Mouse (Mus musculus) forebrain, embryonic 13.5 days (tissue): ENCODE data around the gene Adgrl2. TPM values are rescaled to one million over a fixed set of nuclear protein-coding genes. Genes with fewer than 3 reads are reported as not detected.
A peak's percentile ranks its signal among the peaks of the same experiment; 100 is the strongest.

Source experiments
- ATAC-seq: fragments of 200-750 bp; cut with Nextera tagmentation; 2 replicates; pipeline ENCODE4 v1.8.0; 2017
- H3K27ac ChIP-seq: fragments of 300-500 bp; sonication (generic); 2 replicates; pipeline ENCODE4 v1.5.1; 2015; ENCODE audit warnings: inconsistent platforms, mild to moderate bottlenecking, moderate library complexity
- H3K27me3 ChIP-seq: fragments of 300-500 bp; sonication (generic); 2 replicates; pipeline ENCODE4 v1.6.1; 2015; ENCODE audit warnings: mild to moderate bottlenecking, inconsistent platforms
- H3K36me3 ChIP-seq: fragments of 300-500 bp; sonication (generic); 2 replicates; pipeline ENCODE4 v1.6.1; 2015; ENCODE audit warnings: mild to moderate bottlenecking, inconsistent platforms; ENCODE audit not compliant: poor library complexity, severe bottlenecking
- H3K4me1 ChIP-seq: fragments of 300-500 bp; sonication (generic); 2 replicates; pipeline ENCODE4 v1.6.1; 2015; ENCODE audit warnings: inconsistent platforms
- H3K4me2 ChIP-seq: fragments of 300-500 bp; sonication (generic); 2 replicates; pipeline ENCODE4 v1.6.1; 2015; ENCODE audit warnings: inconsistent platforms, mild to moderate bottlenecking, moderate library complexity
- H3K4me3 ChIP-seq: fragments of 300-500 bp; sonication (generic); 2 replicates; pipeline ENCODE4 v1.5.1; 2015; ENCODE audit warnings: mild to moderate bottlenecking, inconsistent platforms
- H3K9ac ChIP-seq: fragments of 300-500 bp; sonication (generic); 2 replicates; pipeline ENCODE4 v1.6.1; 2015; ENCODE audit warnings: mild to moderate bottlenecking, inconsistent platforms
- H3K9me3 ChIP-seq: fragments of 300-500 bp; sonication (generic); replicated peaks from 2 replicates; pipeline ENCODE4 v1.6.1; 2016; ENCODE audit warnings: inconsistent platforms
- WGBS: fragments of 180-500 bp; shearing (Covaris S2); methylation state at CpG from one replicate; pipeline ENCODE4 v1.1.7; 2015; 5-methylcytosine and 5-hydroxymethylcytosine counted together
- polyA plus RNA-seq: library from polyadenylated mRNA; unstranded; fragments of >200 nt; fragmentation: Nextera tagmentation; extraction: Ambion mirVana; gene quantifications from 2 replicates; pipeline ENCODE4 v1.2.1, GENCODE M21; 2015

Adgrl2 gene
- polyA plus RNA-seq, 1 experiment from 2014 or later: 70.1 TPM

DNA sequence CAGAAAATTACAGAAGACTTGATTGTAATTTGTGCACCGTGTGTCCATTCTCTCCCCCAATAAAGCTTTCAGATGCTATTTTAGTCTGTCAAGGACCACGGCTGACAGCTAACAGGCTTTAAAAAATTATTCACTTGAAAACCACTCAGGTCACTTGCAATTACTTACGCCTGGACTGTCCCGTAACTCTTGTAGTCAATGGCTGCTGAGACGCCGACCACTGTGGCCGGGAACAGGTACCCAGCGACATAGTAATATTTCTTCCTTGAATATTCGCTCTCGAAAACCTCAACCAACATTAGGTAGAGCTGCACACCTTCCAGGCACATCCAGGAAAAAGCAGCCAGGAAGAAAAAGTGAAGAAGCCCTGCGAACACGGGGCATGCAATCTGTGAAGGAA is 155.2 kb downstream of the Adgrl2 start:
- Histone ChIP-seq H3K27ac (no peak overlapping the region), H3K4me1 (peaks cover 29% of the 10 kb centered on the region), H3K4me3 (no peak overlapping the region), H3K9ac (no peak overlapping the region), H3K36me3 (peaks cover 51% of the 10 kb centered on the region), H3K4me2 (no peak overlapping the region), H3K27me3 (no peaks in the 10 kb centered on the region), H3K9me3 (no peaks in the 10 kb centered on the region)
- ATAC-seq: no peak
- WGBS: 81% methylated on average over 12 of the region's 12 CpGs

DNA sequence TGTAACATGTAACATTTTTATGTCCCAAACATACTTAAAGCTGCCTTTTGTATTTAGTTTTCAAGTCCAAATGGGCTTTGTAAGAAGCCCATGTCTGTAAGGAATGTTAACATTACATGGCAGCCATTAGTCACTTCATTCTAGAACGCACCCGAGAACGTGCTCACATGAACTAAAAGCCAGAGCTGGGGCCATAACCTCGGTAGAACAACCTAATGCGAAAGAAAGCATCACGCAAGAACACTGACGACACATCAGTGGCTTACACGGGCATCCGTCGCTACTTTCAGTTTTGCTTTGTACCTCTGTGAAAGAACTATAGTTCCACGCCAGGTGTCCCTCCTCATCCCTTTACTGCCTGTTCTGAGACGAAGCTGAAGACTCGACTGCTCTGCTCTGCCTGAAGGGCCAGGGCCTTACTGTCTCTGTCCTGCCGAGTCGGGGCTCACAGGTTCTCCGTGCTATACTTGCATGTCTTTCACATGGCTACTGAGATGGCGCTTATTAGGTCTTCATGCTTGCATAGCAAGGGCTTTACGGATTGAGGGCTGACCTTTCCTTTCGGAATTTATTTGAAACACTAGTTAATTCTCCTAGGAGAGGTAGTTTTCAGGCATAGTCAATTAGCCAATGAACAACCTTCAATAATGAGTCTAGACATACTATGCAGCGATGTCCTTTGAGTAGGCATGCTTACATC is 157.1 kb downstream of the Adgrl2 start:
- 93% methylated on average over 20 of the region's 20 CpGs for WGBS
- H3K4me1 ChIP-seq: peaks cover 10% of the 10 kb centered on the region
- no peaks in the 10 kb centered on the region for H3K9me3 ChIP-seq
- no peak for ATAC-seq
- H3K27ac ChIP-seq: no peak overlapping the region
- peaks cover 54% of the 10 kb centered on the region for H3K36me3 ChIP-seq
- no peak overlapping the region for H3K9ac ChIP-seq
- no peak overlapping the region for H3K4me3 ChIP-seq
- H3K4me2 ChIP-seq: no peak overlapping the region
- no peaks in the 10 kb centered on the region for H3K27me3 ChIP-seq

DNA sequence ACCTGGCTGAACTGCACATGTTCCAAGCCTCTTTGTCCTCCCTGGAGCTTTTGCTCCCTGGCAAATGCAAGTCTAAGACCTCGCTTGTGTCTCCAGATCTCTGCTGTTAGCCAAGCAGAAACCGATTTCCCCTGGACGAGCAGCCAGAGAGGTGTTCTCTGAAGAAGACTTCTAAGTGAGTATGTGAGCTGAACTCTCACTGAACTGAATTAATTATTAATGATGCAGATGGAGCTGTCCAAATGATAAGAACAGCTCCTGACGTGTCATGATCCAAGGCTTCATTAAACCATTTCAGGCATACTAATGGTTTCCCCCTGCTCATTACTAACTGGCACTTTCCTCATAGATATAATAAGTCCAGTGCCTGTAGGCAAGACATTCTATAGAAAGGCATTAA is 158.4 kb downstream of the Adgrl2 start:
- H3K4me1 ChIP-seq: 0 out of 2 replicates have a peak, but pooled peaks cover 5% of the 10 kb centered on the region
- peaks cover 49% of the 10 kb centered on the region for H3K36me3 ChIP-seq
- no peak overlapping the region for H3K4me2 ChIP-seq
- 66% methylated on average over 4 of the region's 4 CpGs for WGBS
- H3K9me3 ChIP-seq: no peaks in the 10 kb centered on the region
- no peaks in the 10 kb centered on the region for H3K27me3 ChIP-seq
- no peak overlapping the region for H3K9ac ChIP-seq
- peak overlapping the region; percentile 31; the same call in 1 of the 2 replicates for H3K27ac ChIP-seq
- H3K4me3 ChIP-seq: no peak overlapping the region
- no peak; the same call in 1 of the 2 replicates for ATAC-seq

DNA sequence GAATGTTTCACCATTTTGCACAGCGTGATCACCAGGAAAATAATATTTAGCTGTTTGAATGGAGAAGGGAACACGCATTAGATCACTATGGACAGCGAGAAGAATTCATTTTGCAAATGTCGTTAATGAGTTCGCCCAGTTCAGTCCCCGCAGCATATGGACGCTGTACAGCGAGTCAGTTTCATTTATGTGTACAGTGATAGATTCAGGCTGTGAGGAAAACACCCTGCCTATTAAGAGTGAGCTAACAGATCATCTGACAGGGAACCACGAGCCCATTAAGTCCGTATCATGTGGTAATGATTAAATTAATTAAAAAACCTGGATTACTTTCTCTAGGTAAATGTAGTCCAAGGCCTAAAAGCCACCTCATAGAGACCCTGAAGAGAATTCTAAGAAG is 161.8 kb downstream of the Adgrl2 start:
- 68% methylated on average over 10 of the region's 10 CpGs for WGBS
- H3K27ac ChIP-seq: no peak overlapping the region; the same call in 1 of the 2 replicates
- H3K4me3 ChIP-seq: no peak overlapping the region
- 0 out of 2 replicates have a peak, but pooled peaks cover 5% of the 10 kb centered on the region for H3K4me1 ChIP-seq
- H3K27me3 ChIP-seq: no peaks in the 10 kb centered on the region
- H3K36me3 ChIP-seq: peaks cover 41% of the 10 kb centered on the region
- H3K9me3 ChIP-seq: no peaks in the 10 kb centered on the region
- ATAC-seq: peak; percentile 65; the same call in 1 of the 2 replicates
- no peak overlapping the region for H3K9ac ChIP-seq
- H3K4me2 ChIP-seq: no peak overlapping the region

DNA sequence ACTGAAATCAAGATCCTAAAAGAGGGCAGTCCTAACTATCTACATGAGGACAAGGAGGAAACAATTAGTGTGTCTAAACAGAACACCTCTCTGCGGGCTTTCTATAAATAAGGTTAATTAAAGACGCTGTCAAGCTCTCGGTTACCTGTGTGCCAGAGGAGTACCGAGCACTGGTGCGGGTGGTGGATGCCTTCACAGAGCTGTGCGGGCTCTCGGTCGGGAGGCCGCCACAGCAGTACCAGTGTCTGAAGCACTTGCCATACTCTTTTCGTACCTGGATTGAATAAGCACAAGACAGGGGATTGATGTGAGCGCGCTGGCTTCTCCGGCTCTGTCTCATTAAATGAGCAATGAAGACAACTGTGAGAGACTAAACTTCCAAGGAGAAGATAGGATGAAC is 166.8 kb downstream of the Adgrl2 start:
- 95% methylated on average over 13 of the region's 13 CpGs for WGBS
- Histone ChIP-seq H3K4me2 (no peak overlapping the region), H3K36me3 (peaks cover 76% of the 10 kb centered on the region)

DNA sequence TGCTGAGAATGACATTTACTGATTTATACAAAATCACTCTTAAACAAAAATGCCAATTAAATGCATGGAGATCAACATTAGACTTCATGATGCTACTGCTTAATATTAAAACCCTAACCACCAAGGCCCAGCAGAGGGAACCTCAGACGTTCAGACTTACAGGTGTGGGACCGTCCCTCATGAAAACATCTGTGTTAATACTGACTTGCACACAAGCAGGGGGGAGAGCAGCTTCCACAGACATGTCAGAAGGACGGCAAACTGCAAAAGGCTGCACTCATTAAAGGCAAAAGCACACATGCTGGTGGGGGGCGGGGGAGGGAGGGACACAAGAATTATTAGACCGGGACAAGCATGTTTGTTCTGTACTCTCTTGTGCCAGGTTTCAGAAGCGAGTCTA is 168.7 kb downstream of the Adgrl2 start:
- Histone ChIP-seq H3K4me1 (no peaks in the 10 kb centered on the region), H3K27me3 (no peaks in the 10 kb centered on the region), H3K27ac (no peak overlapping the region), H3K4me3 (no peak overlapping the region), H3K9me3 (no peaks in the 10 kb centered on the region; the same call in 1 of the 2 replicates), H3K4me2 (no peak overlapping the region), H3K36me3 (peaks cover 91% of the 10 kb centered on the region), H3K9ac (no peak overlapping the region)
- no peak for ATAC-seq
- WGBS: 85% methylated on average over 6 of the region's 6 CpGs

More for the DNA sequence above, 166.8 kb downstream of the Adgrl2 start:
- H3K4me3 ChIP-seq: no peak overlapping the region
- H3K4me1 ChIP-seq: no peaks in the 10 kb centered on the region
- H3K27ac ChIP-seq: no peak overlapping the region
- no peak overlapping the region for H3K9ac ChIP-seq
- H3K9me3 ChIP-seq: no peaks in the 10 kb centered on the region
- H3K27me3 ChIP-seq: no peaks in the 10 kb centered on the region
- ATAC-seq: no peak

DNA sequence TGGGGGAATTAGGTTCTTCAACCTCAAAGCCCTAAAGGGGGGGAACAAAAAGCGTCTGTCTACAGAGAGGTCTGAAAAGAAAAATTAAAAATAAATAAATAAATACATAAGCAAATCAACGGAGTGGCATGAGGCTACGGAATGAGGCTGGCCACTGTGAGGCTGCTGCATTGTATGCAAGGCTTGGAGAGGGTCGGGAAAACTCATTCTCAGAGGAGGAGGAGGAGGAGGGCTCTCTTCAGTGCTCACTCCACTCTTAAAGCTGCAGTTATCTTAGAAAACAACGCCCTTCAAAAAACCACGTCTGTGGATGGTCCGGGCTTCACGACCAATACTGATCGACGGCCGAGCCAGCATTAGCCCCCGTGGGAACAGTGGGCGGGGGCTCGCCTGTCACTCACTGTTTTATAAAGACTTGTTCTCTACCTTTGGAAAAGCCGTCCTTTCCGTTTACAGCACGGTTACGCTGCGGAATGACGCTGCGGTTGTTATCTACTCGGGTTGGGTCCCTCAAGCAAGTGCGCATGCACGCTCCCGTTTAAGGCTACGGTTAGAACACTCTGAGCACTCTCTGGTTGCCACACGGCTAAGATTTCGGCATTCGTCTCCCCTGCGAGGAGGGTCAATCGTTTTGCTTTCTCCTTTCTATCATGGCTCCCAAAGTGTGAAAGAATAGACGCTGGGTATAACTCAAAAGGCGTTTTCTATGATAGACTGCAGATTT is 170.9 kb downstream of the Adgrl2 start:
- Histone ChIP-seq H3K4me1 (no peaks in the 10 kb centered on the region), H3K27ac (no peak overlapping the region), H3K36me3 (peaks cover 87% of the 10 kb centered on the region), H3K27me3 (no peaks in the 10 kb centered on the region), H3K4me2 (no peak overlapping the region), H3K9ac (no peak overlapping the region), H3K9me3 (no peaks in the 10 kb centered on the region; the same call in 1 of the 2 replicates), H3K4me3 (no peak overlapping the region)
- 87% methylated on average over 33 of the region's 33 CpGs for WGBS
- no peak for ATAC-seq

DNA sequence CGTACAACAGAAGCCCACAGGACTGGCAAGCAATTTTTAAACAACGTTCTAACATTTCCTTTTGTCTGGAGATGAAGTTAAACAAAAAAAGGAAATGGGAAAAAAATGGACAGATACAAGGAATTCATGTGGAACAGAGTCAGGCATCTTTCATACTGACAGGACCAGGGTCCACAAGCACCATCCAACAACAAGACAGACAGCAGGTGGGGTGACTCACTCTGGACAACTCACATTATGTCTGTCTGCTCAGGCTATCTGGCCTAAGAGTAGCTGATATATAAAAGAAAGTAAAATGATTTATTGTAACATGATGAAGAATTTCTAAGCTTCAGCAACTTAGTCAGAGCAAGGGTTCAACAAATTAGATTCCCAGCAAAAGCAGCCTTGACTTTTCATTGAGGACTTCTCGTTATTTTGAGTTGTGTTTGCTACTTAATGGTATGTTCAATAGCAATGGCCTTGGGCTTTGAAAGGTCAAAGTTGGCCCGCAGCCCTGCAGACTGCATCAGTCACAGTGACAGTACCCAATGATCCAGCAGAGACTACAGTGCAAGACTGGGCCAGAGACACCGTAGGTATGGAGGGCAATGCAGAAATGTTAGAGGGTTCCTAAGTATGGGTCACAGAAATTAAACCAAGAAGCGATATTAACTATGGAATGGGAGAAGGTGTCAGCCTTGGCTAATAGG is 171.8 kb downstream of the Adgrl2 start:
- Histone ChIP-seq H3K9me3 (no peaks in the 10 kb centered on the region; the same call in 1 of the 2 replicates), H3K9ac (no peak overlapping the region), H3K4me3 (no peak overlapping the region), H3K27ac (no peak overlapping the region), H3K4me2 (no peak overlapping the region), H3K4me1 (no peaks in the 10 kb centered on the region), H3K36me3 (peaks cover 78% of the 10 kb centered on the region), H3K27me3 (no peaks in the 10 kb centered on the region)
- 88% methylated on average over 6 of the region's 6 CpGs for WGBS
- ATAC-seq: no peak

DNA sequence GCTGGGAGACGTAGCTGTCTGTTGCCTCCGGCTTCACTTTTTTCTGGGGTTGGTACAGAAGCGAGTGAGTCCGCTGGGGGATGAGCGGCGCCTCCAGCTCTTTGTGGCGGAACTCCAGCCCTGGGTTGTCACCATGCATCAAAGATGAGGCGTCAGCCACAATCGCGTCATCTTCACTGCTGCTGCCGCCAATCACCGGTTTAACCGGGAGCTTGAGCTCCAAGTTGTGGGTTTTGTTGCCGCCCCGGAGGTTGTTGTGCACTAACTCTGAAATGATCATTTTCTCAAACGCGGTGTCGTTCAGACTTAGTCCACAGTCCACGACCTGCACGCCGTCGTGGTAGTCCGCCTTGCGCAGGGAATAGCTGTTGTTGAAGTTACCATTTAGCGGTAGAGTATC is 172.9 kb downstream of the Adgrl2 start:
- H3K27me3 ChIP-seq: no peaks in the 10 kb centered on the region
- H3K9me3 ChIP-seq: no peaks in the 10 kb centered on the region; the same call in 1 of the 2 replicates
- H3K27ac ChIP-seq: no peak overlapping the region
- H3K4me2 ChIP-seq: no peak overlapping the region
- WGBS: 95% methylated on average over 25 of the region's 25 CpGs
- peaks cover 68% of the 10 kb centered on the region for H3K36me3 ChIP-seq
- no peak overlapping the region for H3K4me3 ChIP-seq
- H3K4me1 ChIP-seq: no peaks in the 10 kb centered on the region
- H3K9ac ChIP-seq: no peak overlapping the region
- ATAC-seq: no peak

DNA sequence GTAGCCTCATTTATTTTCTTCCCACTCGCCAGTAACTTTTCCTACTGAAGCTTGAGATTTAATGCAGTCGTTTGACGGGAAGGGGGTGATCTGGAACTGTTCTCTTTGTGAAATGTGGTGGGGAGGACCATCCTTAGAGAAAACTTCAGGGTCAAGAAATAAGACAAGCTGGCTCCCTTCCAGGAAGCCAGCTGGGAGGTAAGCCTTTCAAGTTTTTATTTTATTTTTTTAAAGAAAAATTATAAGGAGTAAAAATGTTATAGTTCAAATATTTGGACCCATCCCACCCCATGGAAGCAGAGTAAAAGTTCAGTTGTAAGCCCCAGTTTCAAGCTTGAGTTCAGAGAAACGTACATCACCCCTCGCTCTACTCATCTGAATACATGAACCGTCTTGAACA is 177.2 kb downstream of the Adgrl2 start:
- H3K4me3 ChIP-seq: no peak overlapping the region
- no peak for ATAC-seq
- no peak overlapping the region for H3K27ac ChIP-seq
- no peak overlapping the region for H3K9ac ChIP-seq
- H3K9me3 ChIP-seq: no peaks in the 10 kb centered on the region; the same call in 1 of the 2 replicates
- H3K27me3 ChIP-seq: no peaks in the 10 kb centered on the region
- WGBS: 75% methylated on average over 6 of the region's 6 CpGs
- peaks cover 29% of the 10 kb centered on the region for H3K36me3 ChIP-seq
- H3K4me1 ChIP-seq: no peaks in the 10 kb centered on the region
- no peak overlapping the region for H3K4me2 ChIP-seq

DNA sequence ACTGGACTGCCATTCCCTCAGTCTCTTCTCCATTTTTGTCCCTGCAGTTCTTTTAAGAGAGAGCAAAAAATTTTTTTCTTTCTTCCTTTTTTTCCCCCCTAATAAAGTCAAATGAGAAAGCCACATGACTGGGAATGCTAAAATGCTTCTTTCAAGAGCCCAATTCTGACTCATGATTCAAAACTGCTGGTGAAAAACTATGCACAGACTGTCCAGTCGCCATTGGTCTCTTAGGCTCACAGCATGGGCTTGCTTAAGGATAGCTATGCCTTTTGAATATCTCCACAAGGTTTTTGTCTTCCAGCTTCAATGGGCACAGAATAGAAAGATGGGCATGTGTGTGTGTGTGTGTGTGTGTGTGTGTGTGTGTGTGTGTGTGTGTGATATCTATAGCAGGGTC is 178.3 kb downstream of the Adgrl2 start:
- WGBS: 19% methylated on average over 1 of the region's 1 CpGs
- H3K27ac ChIP-seq: no peak overlapping the region
- no peak overlapping the region for H3K9ac ChIP-seq
- no peak overlapping the region for H3K4me2 ChIP-seq
- H3K4me3 ChIP-seq: no peak overlapping the region
- peaks cover 19% of the 10 kb centered on the region for H3K36me3 ChIP-seq
- H3K27me3 ChIP-seq: no peaks in the 10 kb centered on the region
- ATAC-seq: no peak
- H3K4me1 ChIP-seq: no peaks in the 10 kb centered on the region
- no peaks in the 10 kb centered on the region for H3K9me3 ChIP-seq

DNA sequence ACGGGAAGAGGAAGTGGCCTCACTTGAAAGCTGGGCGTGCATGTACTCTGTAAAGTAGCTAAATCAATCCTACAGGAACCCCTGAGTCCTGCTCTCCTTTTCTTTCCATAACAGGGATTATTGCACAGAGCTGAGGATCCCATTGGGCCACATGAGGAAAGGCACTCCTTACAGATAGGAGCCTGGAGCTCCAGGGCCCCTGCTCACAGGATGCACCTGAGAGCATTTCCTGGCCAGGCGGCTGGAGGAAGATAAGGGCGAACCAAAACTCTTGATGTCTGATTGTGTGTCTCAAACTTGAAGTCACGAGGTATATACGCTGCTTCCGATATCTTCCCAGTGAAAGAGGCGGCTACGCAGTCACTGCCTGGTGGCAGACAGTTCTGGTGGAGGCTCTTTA is 183.4 kb downstream of the Adgrl2 start:
- Histone ChIP-seq H3K9me3 (no peaks in the 10 kb centered on the region), H3K4me2 (no peak overlapping the region), H3K36me3 (no peaks in the 10 kb centered on the region), H3K27ac (no peak overlapping the region), H3K9ac (no peak overlapping the region), H3K27me3 (no peaks in the 10 kb centered on the region), H3K4me1 (no peaks in the 10 kb centered on the region), H3K4me3 (no peak overlapping the region)
- no peak for ATAC-seq
- 89% methylated on average over 9 of the region's 9 CpGs for WGBS
